Mouse (Mus musculus) adrenal gland, adult (tissue): ENCODE measurements at regions not wholly inside any gene's neighbourhood (a gene's known extent, or its start where the extent isn't known, plus 50 kb on each side); places are given as distances from the start of the nearest gene placed in this dataset.
"Not testable (repeated sequence)": the region's sequence is repeated elsewhere in the genome, so short reads cannot be mapped to it uniquely, and the experiment has no call there.

Experiments
- DNase-seq, 2 experiments: peaks; one replicate each; pipeline ENCODE4 v3.0.0; 2022 to 2023; ENCODE audit warnings: low spot score in 1 of 2; ENCODE audit not compliant: inconsistent age in 2 of 2

DNA sequence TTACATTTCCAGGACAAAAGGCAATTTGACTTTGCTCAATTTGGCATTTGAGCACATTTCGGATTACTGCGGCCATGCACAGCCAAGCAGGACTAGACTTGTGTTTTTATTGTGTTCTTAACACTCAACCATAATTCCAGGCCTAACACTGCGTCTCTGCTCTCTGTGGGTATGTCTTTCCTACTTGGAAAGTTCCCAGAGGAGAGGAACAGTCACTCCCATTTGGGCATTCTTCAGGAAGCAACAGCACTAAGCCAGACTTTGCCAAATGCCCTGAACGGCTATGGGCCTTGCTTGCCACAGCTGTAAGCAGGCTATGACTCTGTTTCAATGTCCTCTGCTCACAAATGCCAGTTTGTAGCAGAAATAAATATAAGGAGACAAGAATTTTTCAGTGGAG lies 56.5 kb upstream of the Pdk3 start:
- no peak for DNase-seq

- no peak for DNase-seq
Observed at GRCm38 (mm10) chrX:93888966-93889365, 57.0 kb upstream of the Pdk3 start.

DNA sequence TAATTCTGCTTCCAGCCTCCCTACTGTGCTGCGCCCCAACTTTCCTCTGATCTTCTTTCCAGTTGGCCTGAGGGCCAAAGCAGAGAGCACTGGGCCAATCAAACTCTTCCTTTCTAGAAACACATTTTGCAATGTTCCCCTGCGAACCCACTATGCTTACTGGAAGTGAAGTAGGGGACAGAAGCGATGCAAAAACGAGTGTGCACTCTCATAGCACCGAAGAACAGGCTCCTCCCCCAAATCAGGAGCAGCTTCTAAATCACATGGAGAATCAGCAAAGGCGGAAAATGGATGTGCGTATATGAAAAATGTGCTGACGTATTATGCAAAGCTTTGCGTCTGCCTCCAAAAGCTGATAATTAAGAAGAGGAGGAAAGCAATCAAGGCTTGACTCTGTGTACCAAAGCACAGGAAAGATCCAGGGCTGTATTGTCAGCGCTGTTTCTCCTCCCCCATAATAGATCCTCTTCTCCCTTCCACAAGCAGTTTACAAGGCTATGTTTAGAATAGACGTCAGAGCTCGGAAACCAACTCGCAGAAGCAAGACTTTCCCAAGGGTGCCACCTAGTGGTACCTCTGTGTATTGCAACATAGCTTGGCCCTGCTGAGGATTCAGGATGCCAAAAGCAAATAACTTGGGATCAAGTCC lies 57.5 kb upstream of the Pdk3 start:
- peak; percentile 68 to 92 for DNase-seq

DNA sequence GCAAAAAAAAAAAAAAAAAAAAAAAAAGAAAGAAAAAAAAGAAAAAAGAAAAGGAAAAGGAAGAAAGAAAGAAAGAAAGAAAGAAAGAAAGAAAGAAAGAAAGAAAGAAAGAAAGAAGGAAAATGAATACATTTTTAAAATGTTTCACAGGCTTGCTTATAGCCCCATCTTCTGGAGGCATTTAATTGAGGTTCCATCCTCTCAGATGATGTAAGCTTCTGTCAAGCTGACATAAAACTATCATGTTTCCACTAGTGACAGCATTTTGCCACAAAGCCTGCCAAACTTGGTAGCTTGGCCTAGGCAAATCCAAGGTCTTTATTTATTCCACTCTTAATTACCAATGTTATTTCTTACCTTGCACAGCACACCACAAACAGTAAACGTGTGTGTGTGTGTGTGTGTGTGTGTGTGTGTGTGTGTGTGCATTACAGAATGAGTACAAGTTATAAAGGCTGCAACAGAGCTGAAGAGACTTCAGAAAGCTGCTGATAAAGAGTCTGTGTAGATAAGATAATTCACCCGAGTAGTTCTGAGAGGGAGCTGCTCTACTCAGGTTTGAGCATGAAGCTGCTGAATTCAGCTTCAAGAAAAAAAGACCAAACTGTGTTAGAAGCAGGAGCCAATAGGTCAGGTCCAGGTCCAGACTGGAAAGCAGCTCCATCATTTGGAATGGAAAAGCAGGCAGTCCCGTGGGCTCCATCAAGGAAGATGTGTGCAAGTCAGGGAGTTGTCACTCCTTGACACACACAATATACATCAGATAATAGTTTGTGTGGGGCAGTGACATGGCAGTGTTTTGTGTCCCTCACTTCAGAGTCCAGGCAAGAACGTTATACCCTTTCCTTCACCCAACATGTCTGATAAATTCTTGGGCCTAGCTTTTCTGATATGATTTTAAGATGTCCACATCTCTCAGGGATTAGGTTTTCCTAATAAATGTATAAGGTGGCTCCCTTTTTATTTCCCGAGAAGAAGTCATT lies 65.1 kb upstream of the Pdk3 start:
- no peak for DNase-seq

DNA sequence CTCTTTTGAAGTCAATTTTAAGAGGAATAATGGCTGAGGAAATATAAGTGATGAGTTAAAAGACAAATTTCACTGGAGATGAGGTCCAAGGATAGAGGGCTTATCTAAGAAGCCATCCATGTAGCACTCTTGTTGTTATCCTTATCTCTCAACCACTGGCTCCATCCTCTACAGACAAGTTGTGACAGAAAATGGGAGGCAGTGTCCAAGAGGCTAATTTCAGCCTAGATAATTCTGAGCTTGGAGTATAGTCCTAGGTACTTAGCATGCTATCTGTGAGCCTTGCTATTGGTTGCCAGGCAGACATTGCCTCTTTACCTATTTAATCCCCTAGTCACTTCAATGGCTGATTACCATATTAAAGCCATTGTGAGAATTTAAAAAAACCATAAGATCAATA lies 65.2 kb upstream of the AU015836 start:
- DNase-seq: no peak

DNA sequence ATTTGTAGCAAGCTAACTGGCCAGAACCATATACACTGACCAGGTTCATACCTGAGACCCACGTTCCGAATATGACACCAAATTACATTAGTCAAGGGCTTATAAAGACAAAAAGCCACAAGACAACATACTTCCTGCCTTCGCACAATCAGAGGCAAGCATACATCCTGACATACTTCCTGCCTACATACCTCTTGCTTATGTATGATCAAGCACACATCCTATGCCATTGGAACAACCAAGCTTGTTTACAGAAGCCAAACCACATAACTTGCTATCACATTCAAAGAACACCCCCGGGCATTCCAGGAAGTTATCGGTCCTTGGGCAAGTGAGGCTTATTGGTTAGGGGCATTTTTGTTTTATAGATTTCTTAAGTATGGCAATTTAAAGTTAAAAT lies 62.9 kb upstream of the AU015836 start:
- DNase-seq: no peak

DNA sequence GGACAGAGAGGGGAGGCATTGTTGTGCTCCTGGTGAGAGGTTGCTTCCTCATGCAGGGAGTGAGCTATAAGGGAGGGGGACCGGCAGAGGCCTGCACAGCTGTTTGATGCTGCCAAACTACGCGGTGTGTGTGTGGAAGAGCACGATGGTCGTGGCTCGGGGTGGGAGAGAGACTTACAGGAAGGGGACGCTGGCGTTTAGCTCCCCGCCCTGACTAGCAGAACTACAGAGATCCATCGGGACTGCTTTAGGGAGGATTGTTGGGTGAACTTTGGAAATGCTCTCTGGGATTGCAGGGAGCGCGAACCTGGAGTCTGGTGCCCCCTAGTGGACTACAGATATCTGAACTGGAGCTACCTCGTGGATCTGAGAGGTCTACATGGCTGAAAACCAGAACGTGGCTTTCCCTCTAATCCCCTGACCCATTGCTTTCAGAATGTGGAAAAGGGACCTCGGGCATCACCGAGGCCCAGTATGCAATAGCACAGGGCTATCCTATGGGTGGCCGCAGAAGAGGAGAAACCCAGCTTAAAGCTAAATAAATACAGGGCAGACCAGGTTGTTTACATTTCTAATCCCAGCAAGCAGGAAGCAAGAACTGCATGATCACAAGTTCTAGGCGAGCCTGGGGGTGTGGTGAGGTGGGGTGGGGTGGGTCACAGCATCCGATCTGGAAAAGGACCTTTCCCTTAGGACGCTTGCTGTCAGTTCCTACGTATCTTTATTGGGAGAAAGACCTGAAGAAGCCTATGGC lies 57.2 kb upstream of the AU015836 start:
- DNase-seq: peak; percentile 30 to 79

DNA sequence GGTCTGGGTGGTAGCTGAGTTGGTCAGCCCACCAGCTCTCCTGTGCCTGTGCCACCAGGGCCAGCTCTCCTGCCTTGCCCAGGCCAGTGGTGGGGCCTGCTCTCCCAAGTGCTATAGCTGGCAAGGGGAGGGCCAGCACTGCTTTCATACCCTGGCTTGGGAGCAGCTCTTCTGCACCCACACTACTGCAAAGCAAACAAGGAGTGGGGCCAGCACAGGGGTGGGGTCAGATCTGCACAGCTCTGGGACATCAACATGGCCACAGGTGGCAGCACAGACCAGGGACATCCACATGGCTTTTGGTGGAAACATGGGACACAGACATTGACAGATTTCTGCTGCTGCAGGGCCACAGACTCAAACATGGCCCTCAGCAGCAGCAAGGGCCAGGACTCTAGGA lies 52.9 kb upstream of the AU015836 start:
- no peak for DNase-seq

- DNase-seq: not testable (repeated sequence)
Observed at GRCm38 (mm10) chrX:93917367-93917766, 51.1 kb upstream of the AU015836 start.
